Mouse (Mus musculus) v-Abl transformed pro-B cells (cell line): ENCODE measurements around the gene Wdr91.

Experiments
- in situ Hi-C, 2 experiments: fragments of 400-800 bp; cut with MboI; formaldehyde crosslinking; loops; one replicate each; pipeline ENCODE4 v1.15.1; 2025; ENCODE audit not compliant: unreplicated experiment in 2 of 2

The Wdr91 gene

GRCm38 (mm10) chr6:34889185-34889584, 21.5 kb downstream of the Wdr91 start:
- in situ Hi-C loops, result loop anchor here in 1 of 2 experiments (25.0 kb wide), 1 partner anchor 727 kb away; no protein-coding TSS in a partner anchor

- in situ Hi-C loops, result loop anchor here in 1 of 2 experiments (25.0 kb wide), 1 partner anchor 725 kb away; no protein-coding TSS in a partner anchor
Observed at GRCm38 (mm10) chr6:34887131-34887850, 23.4 kb downstream of the Wdr91 start.

GRCm38 (mm10) chr6:34884724-34885123, 26.0 kb downstream of the Wdr91 start:
- in situ Hi-C loops, result loop anchor here (5.0 to 25.0 kb wide), 3 partner anchors 33 to 722 kb away; partner anchors contain the start of gene Stra8 (in 1 of the 2)

- in situ Hi-C loops, result loop anchor here (5.0 to 25.0 kb wide), 4 partner anchors 37 to 718 kb away; partner anchors contain the start of genes Bpgm (in 1 of the 2) and Stra8 (in 1 of the 2)
Observed at GRCm38 (mm10) chr6:34879911-34880475, 30.7 kb downstream of the Wdr91 start.

- in situ Hi-C loops, result loop anchor here in 1 of 2 experiments (10.0 to 25.0 kb wide), 2 partner anchors 404 to 717 kb away; partner anchors contain the start of gene Bpgm
Observed at GRCm38 (mm10) chr6:34879101-34879740, 31.5 kb downstream of the Wdr91 start.

- in situ Hi-C loops, result loop anchor here in 1 of 2 experiments (10.0 to 25.0 kb wide), 2 partner anchors 403 to 715 kb away; partner anchors contain the start of gene Bpgm
Observed at GRCm38 (mm10) chr6:34877509-34878321, 33.0 kb downstream of the Wdr91 start, which contains the start of gene Cyren. Cyren (minus strand) TSS chr6:34878060.

- in situ Hi-C loops, result loop anchor here in 1 of 2 experiments (10.0 to 25.0 kb wide), 2 partner anchors 402 to 714 kb away; partner anchors contain the start of gene Bpgm
Observed at GRCm38 (mm10) chr6:34876835-34877156, 33.9 kb downstream of the Wdr91 start.

- in situ Hi-C loops, result loop anchor here in 1 of 2 experiments (10.0 to 25.0 kb wide), 2 partner anchors 401 to 714 kb away; partner anchors contain the start of gene Bpgm
Observed at GRCm38 (mm10) chr6:34875966-34876834, 34.5 kb downstream of the Wdr91 start.

GRCm38 (mm10) chr6:34875268-34875761, 35.4 kb downstream of the Wdr91 start:
- in situ Hi-C loops, result loop anchor here in 1 of 2 experiments (10.0 to 25.0 kb wide), 2 partner anchors 401 to 713 kb away; partner anchors contain the start of gene Bpgm

GRCm38 (mm10) chr6:34874101-34874921, 36.4 kb downstream of the Wdr91 start:
- in situ Hi-C loops, result loop anchor here in 1 of 2 experiments (10.0 to 25.0 kb wide), 2 partner anchors 400 to 1612 kb away; partner anchors contain the start of gene Bpgm

GRCm38 (mm10) chr6:34872871-34873270, 37.8 kb downstream of the Wdr91 start:
- in situ Hi-C loops, result loop anchor here in 1 of 2 experiments (10.0 to 25.0 kb wide), 2 partner anchors 398 to 1611 kb away; partner anchors contain the start of gene Bpgm

GRCm38 (mm10) chr6:34871929-34872328, 38.7 kb downstream of the Wdr91 start:
- in situ Hi-C loops, result loop anchor here in 1 of 2 experiments (10.0 to 25.0 kb wide), 2 partner anchors 397 to 1610 kb away; partner anchors contain the start of gene Bpgm

- in situ Hi-C loops, result loop anchor here in 1 of 2 experiments (10.0 to 25.0 kb wide), 2 partner anchors 396 to 1608 kb away; partner anchors contain the start of gene Bpgm
Observed at GRCm38 (mm10) chr6:34870724-34871123, 40.0 kb downstream of the Wdr91 start.

- in situ Hi-C loops, result loop anchor here in 1 of 2 experiments (10.0 to 25.0 kb wide), 2 partner anchors 395 to 1608 kb away; partner anchors contain the start of gene Bpgm
Observed at GRCm38 (mm10) chr6:34870136-34870535, 40.5 kb downstream of the Wdr91 start.

- in situ Hi-C loops, result loop anchor here in 1 of 2 experiments (25.0 kb wide), 1 partner anchor 1607 kb away; no protein-coding TSS in a partner anchor
Observed at GRCm38 (mm10) chr6:34869225-34869915, 41.3 kb downstream of the Wdr91 start.

- in situ Hi-C loops, result loop anchor here in 1 of 2 experiments (25.0 kb wide), 1 partner anchor 1606 kb away; no protein-coding TSS in a partner anchor
Observed at GRCm38 (mm10) chr6:34868507-34869217, 42.0 kb downstream of the Wdr91 start.
